Mouse (Mus musculus): ENCODE measurements around the gene Trpm1.

DNA sequence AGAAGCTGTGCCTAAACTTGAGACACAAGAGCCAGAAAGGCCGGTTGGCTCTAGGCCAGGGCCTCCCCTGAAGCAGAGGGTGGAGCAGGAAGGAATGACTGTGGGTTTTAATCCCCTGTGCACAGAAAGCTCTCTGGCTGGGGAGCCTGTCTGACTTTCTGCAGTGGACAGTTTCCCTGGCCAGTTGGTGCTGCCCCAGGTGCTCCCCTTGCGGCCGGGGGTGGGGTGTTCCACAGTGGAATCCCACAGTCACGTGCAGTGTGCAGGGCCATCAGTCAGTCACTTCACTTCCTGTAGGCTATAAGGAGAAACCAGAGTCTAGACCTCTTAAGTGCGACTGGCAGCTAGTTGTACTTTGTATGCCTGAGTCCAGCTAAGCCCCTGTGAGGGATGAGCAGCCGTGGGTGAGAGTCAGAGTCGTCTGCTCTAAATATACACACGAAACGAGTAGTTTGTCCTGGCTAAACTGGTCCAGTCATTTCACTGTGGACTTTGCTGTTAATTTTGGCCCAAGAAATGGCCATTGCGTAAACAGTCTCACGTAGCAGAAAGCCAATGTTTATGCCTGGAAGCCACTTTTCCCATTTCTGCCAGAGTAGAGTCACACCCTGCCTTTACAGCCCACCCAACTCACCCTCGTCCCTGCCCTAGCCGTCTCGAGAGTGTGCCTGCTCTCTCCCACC lies 38.8 kb downstream of the Trpm1 start:
- TF ChIP-seq POLR2A (IDR thresholded peaks at IDR 0.05; ENCODE audit: insufficient read depth, low read length) = no peak
- no peak for TF ChIP-seq EP300 (IDR thresholded peaks at IDR 0.05; ENCODE audit: insufficient read depth, low read depth, low read length)
